ENCODE assay signal across 9 mouse cellular contexts in genomic region chr2:160621001-160621448, GRCm38 (mm10). TPM values are rescaled to one million over a fixed set of nuclear protein-coding genes. Genes with fewer than 3 reads are reported as not detected.
A peak's percentile ranks its signal among the peaks of the same experiment; 100 is the strongest.
DNase-seq lines count a peak whose midpoint lies in the region; ATAC-seq lines count a peak whose summit lies in the region.
"Had no signal": no experiment of that assay in that cellular context is flagged by ENCODE, and none has a peak within 500 bp of the region (broad histone marks: within the 10 kb centered on the region; RNA-seq: fewer than 3 reads in every experiment).

No protein-coding gene starts in this region.

- H3K36me3 ChIP-seq in megakaryocyte, embryonic 14.5 days (replicated peaks; ENCODE audit: low read length), result peaks cover 6% of the 10 kb centered on the region
- no peaks in the 10 kb centered on the region for H3K36me3 ChIP-seq in heart, embryonic 14.5 days (ENCODE audit: control insufficient read depth, insufficient read depth, low read length)
- H3K36me3 ChIP-seq in stomach, embryonic 14.5 days (ENCODE audit: control insufficient read depth, insufficient read depth, low read length), result no peaks in the 10 kb centered on the region
- H3K36me3 ChIP-seq in midbrain, embryonic 10.5 days, result no peaks in the 10 kb centered on the region
- H3K36me3 ChIP-seq: midbrain, embryonic 12.5 days had no signal

- peak; percentile 72 to 73 for DNase-seq in cerebellum, postnatal 36 days
- no peak for DNase-seq in midbrain, embryonic 10.5 days (ENCODE audit: low spot score)
- no peak for DNase-seq in natural killer cell, adult 2 months (ENCODE audit: low spot score in 2 of 2)
- no peak for DNase-seq in T-cell, adult 2 months (ENCODE audit: low spot score)

- ATAC-seq in megakaryocyte, adult 5-6 weeks (ENCODE audit: poor library complexity, severe bottlenecking), result no peak
- ATAC-seq in heart, embryonic 14.5 days (ENCODE audit: insufficient number of reproducible peaks, insufficient read depth, low FRiP score, low read depth), result no peak
- no peak for ATAC-seq in stomach, embryonic 14.5 days (ENCODE audit: insufficient number of reproducible peaks, insufficient read depth, low FRiP score, low read depth)

- peak overlapping the region; percentile 73 to 87 for H3K27ac ChIP-seq in heart, embryonic 14.5 days (replicated peaks in 1 of 2; ENCODE audit: control insufficient read depth in 1 of 2, insufficient read depth in 1 of 2, low read depth in 2 of 2, low read length in 2 of 2)
- peak overlapping the region; percentile 74; the same call in 1 of the 2 replicates for H3K27ac ChIP-seq in stomach, embryonic 14.5 days (ENCODE audit: low read length)
- H3K27ac ChIP-seq in midbrain, embryonic 10.5 days (replicated peaks), result no peak overlapping the region
- H3K27ac ChIP-seq: midbrain, embryonic 12.5 days had no signal

- peak overlapping the region; percentile 34 for H3K4me3 ChIP-seq in megakaryocyte, embryonic 14.5 days (replicated peaks)
- H3K4me3 ChIP-seq in heart, embryonic 14.5 days (ENCODE audit: control insufficient read depth in 1 of 2, insufficient read depth in 1 of 2, low read depth in 1 of 2, low read length in 2 of 2), result no peak overlapping the region
- H3K4me3 ChIP-seq in stomach, embryonic 14.5 days (ENCODE audit: low read depth, low read length), result no peak overlapping the region
- H3K4me3 ChIP-seq in midbrain, embryonic 10.5 days, result no peak overlapping the region
- H3K4me3 ChIP-seq: midbrain, embryonic 12.5 days had no signal

- peaks cover 48% of the 10 kb centered on the region for H3K4me1 ChIP-seq in megakaryocyte, embryonic 14.5 days
- H3K4me1 ChIP-seq in heart, embryonic 14.5 days (ENCODE audit: control insufficient read depth in 2 of 2, insufficient read depth in 2 of 2, low read length in 2 of 2), result peaks cover 18 to 25% of the 10 kb centered on the region in 2 experiments
- peaks cover 32% of the 10 kb centered on the region for H3K4me1 ChIP-seq in stomach, embryonic 14.5 days (ENCODE audit: control insufficient read depth, insufficient read depth, low read length)
- H3K4me1 ChIP-seq in midbrain, embryonic 10.5 days, result peaks cover 9% of the 10 kb centered on the region

- H3K4me2 ChIP-seq in heart, embryonic 14.5 days (ENCODE audit: low read length), result no peak overlapping the region
- no peak overlapping the region for H3K4me2 ChIP-seq in stomach, embryonic 14.5 days (replicated peaks; ENCODE audit: low read depth, low read length)
- H3K4me2 ChIP-seq: midbrain, embryonic 12.5 days had no signal

- WGBS in heart, embryonic 14.5 days, result 63% methylated on average over 11 of the region's 11 CpGs
- 83% methylated on average over 11 of the region's 11 CpGs for WGBS in stomach, embryonic 14.5 days
- 92% methylated on average over 11 of the region's 11 CpGs for WGBS in midbrain, embryonic 10.5 days

- peaks cover 7% of the 10 kb centered on the region for H3K9me3 ChIP-seq in megakaryocyte, embryonic 14.5 days
- H3K9me3 ChIP-seq in heart, embryonic 14.5 days (ENCODE audit: control insufficient read depth, low read length), result no peaks in the 10 kb centered on the region
- H3K9me3 ChIP-seq in stomach, embryonic 14.5 days (ENCODE audit: control insufficient read depth, low read depth, low read length), result peaks cover 4% of the 10 kb centered on the region; the same call in 1 of the 2 replicates
- no peaks in the 10 kb centered on the region for H3K9me3 ChIP-seq in midbrain, embryonic 10.5 days (replicated peaks)
- H3K9me3 ChIP-seq: midbrain, embryonic 12.5 days had no signal

- no peaks in the 10 kb centered on the region for H3K27me3 ChIP-seq in megakaryocyte, embryonic 14.5 days (replicated peaks)
- no peaks in the 10 kb centered on the region for H3K27me3 ChIP-seq in heart, embryonic 14.5 days (ENCODE audit: control insufficient read depth, insufficient read depth, low read length)
- H3K27me3 ChIP-seq in stomach, embryonic 14.5 days (ENCODE audit: control insufficient read depth, insufficient read depth, low read length), result no peaks in the 10 kb centered on the region
- no peaks in the 10 kb centered on the region for H3K27me3 ChIP-seq in midbrain, embryonic 10.5 days (ENCODE audit: low read depth, poor library complexity, severe bottlenecking)
- H3K27me3 ChIP-seq: midbrain, embryonic 12.5 days had no signal

- no peak overlapping the region for H3K9ac ChIP-seq in heart, embryonic 14.5 days (ENCODE audit: low read length)
- H3K9ac ChIP-seq in stomach, embryonic 14.5 days (replicated peaks; ENCODE audit: low read depth, low read length), result no peak overlapping the region
- H3K9ac ChIP-seq: midbrain, embryonic 12.5 days had no signal

RNA-seq across cellular contexts. Expression of gene Top1, which starts 24.7 kb away (rescaled TPM):
- polyA plus RNA-seq in megakaryocyte, embryonic 14.5 days (2012; ENCODE audit: insufficient read depth, low replicate concordance), result 43.0 and 107 TPM in 2 replicates
- 70.9 and 75.9 TPM in 2 replicates for total RNA-seq in megakaryocyte, adult 5-6 weeks (2015)
- 99.2 and 125 TPM in 2 replicates for total RNA-seq in megakaryocyte, adult 5-6 weeks (2017)
- polyA plus RNA-seq in heart, embryonic 14.5 days (2014; fragmentation: Nextera tagmentation; extraction: Ambion mirVana), result 48.6 and 49.7 TPM in 2 replicates
- 78.6 and 88.5 TPM in 2 replicates for polyA plus RNA-seq in stomach, embryonic 14.5 days (2014; fragmentation: Nextera tagmentation; extraction: Ambion mirVana)
- 107 and 108 TPM in 2 replicates for polyA plus RNA-seq in midbrain, embryonic 10.5 days (2016; fragmentation: Nextera tagmentation; extraction: Ambion mirVana)

Comparison
In these comparisons a context has a peak if more than half of its experiments do, and no peak if none do; other contexts are left out.
1. DNase-seq: peak in cerebellum, postnatal 36 days (2 of 2); none in midbrain, embryonic 10.5 days (single experiment), natural killer cell, adult 2 months (0 of 2) and T-cell, adult 2 months (single experiment).